Mouse (Mus musculus) erythroblast, embryonic 14.5 days (primary cell): ENCODE measurements around the gene Spred1.

Experiments used
- GATA1 ChIP-seq: IDR thresholded peaks from 2 replicates; pipeline ENCODE4 v1.6.1; 2012; ENCODE audit warnings: low read length, inconsistent platforms, mixed read lengths
- TAL1 ChIP-seq: IDR thresholded peaks from 3 replicates; pipeline ENCODE4 v1.6.1; 2012; ENCODE audit warnings: low read length, inconsistent platforms, mixed read lengths

DNA sequence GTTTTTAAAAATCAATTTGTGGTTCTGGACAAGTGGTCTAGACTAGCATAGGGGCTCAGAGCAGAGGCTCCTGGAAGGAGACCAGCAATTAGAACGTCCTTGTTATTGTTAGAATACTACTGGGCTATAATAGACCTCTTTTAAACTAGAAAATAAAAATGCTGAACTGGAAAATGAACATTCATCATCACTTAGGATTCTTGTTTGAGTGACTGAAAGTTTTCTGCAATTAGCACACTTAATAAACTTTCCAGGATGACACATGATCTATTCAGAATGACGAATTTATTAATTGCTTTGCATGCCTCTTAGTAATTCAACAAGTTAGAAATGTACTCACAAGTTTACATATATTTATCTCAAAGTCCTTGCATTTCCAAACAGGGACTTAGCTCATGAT is 42.5 kb upstream of the Spred1 start:
- no peak for TF ChIP-seq GATA1
- TF ChIP-seq TAL1, result no peak
